Mouse (Mus musculus) testis, adult 2 months (tissue): Measurements from ENCODE around the gene Xbp1. TPM values are rescaled to one million over a fixed set of nuclear protein-coding genes. Genes with fewer than 3 reads are reported as not detected.

Experiments
- H3K27ac ChIP-seq: fragments of 200-500 bp; 2 replicates; pipeline ENCODE4 v1.5.1; 2012; ENCODE audit warnings: low read depth, low read length; ENCODE audit not compliant: control insufficient read depth, insufficient read depth
- H3K27me3 ChIP-seq: fragments of 200-500 bp; 2 replicates; pipeline ENCODE4 v1.6.1; 2012; ENCODE audit warnings: mild to moderate bottlenecking, low read length, moderate library complexity; ENCODE audit not compliant: control insufficient read depth, insufficient read depth
- H3K36me3 ChIP-seq: fragments of 200-500 bp; 2 replicates; pipeline ENCODE4 v1.6.1; 2012; ENCODE audit warnings: mild to moderate bottlenecking, low read length; ENCODE audit not compliant: control insufficient read depth, insufficient read depth
- H3K4me1 ChIP-seq: fragments of 200-500 bp; 2 replicates; pipeline ENCODE4 v1.6.1; 2012; ENCODE audit warnings: low read length; ENCODE audit not compliant: control insufficient read depth, insufficient read depth
- H3K4me3 ChIP-seq: fragments of 200-500 bp; 2 replicates; pipeline ENCODE4 v1.5.1; 2012; ENCODE audit warnings: low read depth, mild to moderate bottlenecking, low read length, moderate library complexity, mixed read lengths; ENCODE audit not compliant: control insufficient read depth
- CTCF ChIP-seq: fragments of 200-500 bp; IDR thresholded peaks from 2 replicates; pipeline ENCODE4 v1.5.1; 2012; ENCODE audit warnings: low read depth, mild to moderate bottlenecking, inconsistent platforms, low read length, moderate library complexity; ENCODE audit not compliant: control insufficient read depth, insufficient read depth, insufficient replicate concordance
- POLR2A ChIP-seq: fragments of 200-500 bp; IDR thresholded peaks from 2 replicates; pipeline ENCODE4 v1.6.1; 2012; ENCODE audit warnings: low read depth, mild to moderate bottlenecking, inconsistent platforms, low read length, moderate library complexity; ENCODE audit not compliant: control insufficient read depth
- polyA plus RNA-seq: library from polyadenylated mRNA; depleted of rRNA; stranded (reverse); fragments of >200 nt; gene quantifications from 2 replicates; pipeline ENCODE4 v1.2.3, GENCODE M21; 2012

Gene Xbp1
- polyA plus RNA-seq, 1 experiment: 9.0 TPM

DNA sequence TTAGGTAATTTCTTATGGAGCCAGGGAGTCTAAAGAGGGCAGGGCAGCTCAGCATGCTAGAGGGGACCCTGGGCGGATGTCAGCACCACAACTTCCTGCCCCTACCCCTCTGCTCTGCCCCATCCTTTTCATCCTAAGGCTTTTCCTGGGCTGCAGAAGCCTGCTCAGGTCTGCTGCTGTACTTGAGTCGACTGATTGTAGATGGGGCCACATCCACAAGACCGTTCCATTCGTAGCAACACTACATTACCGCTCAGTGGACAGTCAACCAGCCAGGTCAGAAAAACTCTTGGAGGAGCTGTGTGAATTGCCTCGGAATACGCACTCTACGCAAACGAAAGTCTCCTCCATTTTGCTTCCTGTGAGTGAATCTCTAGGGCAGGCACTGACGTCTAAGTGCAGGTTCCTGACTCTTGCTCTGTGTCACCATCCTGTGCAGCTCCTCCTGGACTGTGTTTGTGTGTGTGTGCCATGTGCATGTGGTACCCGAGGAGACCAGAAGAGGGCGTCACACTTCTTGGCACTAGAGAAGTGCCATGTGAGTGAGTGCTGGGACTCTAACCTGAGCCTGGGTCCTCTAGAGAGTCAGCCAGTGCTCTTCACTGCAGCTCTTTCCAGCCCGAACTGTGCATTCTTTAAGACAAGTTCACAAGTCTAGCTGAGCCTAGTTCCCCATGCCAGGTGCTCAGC lies 23.8 kb upstream of the Xbp1 start:
- no peak overlapping the region for H3K4me3 ChIP-seq

DNA sequence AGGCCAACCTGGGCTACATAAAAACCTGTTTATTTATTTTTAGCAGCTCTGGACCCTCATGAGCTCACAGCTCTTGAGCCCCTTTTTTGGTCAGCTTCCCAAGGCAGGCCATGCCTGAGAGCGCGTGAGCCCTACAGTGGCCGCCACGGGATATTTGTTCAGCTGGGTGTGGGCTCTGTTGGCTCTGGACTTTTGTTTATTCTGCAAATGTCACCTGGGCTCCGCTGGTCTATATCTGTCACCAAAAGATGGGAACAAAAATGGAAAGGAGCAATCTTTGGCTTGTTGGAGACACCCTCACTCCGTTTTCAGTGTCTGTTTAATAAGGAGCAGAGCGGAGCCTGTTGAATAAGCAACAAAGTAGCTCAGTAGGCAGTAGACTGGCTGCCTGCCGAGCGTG lies 22.0 kb upstream of the Xbp1 start:
- Histone ChIP-seq H3K4me1 (no peaks in the 10 kb centered on the region), H3K36me3 (no peaks in the 10 kb centered on the region), H3K27ac (no peak overlapping the region), H3K4me3 (no peak overlapping the region), H3K27me3 (no peaks in the 10 kb centered on the region)
- no peak for TF ChIP-seq CTCF
- no peak for TF ChIP-seq POLR2A

More for the DNA sequence above, 23.8 kb upstream of the Xbp1 start:
- Histone ChIP-seq H3K27me3 (no peaks in the 10 kb centered on the region), H3K36me3 (no peaks in the 10 kb centered on the region), H3K4me1 (no peaks in the 10 kb centered on the region), H3K27ac (no peak overlapping the region)
- TF ChIP-seq POLR2A: no peak
- peak; percentile 54; the same call in 1 of the 2 replicates for TF ChIP-seq CTCF

DNA sequence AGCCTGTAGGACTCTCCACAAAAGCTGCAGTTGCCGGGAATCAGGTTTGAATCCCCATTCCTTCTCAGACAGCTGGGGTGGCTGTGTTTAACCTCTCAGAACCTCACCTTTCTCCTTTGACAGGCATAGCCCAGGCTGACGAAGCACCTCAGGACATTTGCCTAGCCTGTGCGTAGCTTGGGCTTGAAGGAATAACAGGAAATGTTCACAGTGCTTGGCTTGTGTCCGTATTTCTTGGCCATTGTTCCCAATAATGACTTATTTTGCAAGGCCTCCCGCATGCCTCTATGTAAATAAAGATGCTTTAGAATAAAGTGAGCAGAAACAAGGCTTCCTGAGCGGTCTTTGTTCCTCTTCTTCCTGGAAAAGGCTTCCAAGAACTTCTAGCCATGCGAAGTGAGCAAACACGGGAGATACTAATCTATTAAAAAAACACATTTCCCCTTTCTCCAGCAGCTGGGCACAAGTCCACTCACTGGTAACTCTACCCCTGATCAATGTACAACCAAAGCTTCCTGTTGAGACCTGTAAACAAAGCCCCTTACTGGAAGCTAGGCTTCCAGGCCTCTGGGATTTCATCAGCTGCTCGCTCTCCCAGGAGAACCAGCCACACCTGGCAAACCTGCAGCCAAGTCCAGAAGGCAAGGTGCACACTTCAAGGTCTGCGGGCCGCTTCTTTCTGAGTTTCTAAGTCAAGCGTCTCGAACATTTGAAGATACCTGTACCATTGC lies 21.4 kb upstream of the Xbp1 start:
- no peaks in the 10 kb centered on the region for H3K36me3 ChIP-seq
- no peaks in the 10 kb centered on the region for H3K27me3 ChIP-seq
- H3K4me3 ChIP-seq: no peak overlapping the region
- TF ChIP-seq POLR2A: no peak
- TF ChIP-seq CTCF: no peak
- H3K4me1 ChIP-seq: no peaks in the 10 kb centered on the region
- no peak overlapping the region for H3K27ac ChIP-seq

- no peaks in the 10 kb centered on the region for H3K27me3 ChIP-seq
- TF ChIP-seq POLR2A (no peak), CTCF (no peak)
- no peaks in the 10 kb centered on the region for H3K36me3 ChIP-seq
- H3K27ac ChIP-seq: no peak overlapping the region
- no peak overlapping the region for H3K4me3 ChIP-seq
- H3K4me1 ChIP-seq: no peaks in the 10 kb centered on the region
These were observed 20.4 kb upstream of the Xbp1 start for GRCm38 (mm10) chr11:5499961-5500644.

DNA sequence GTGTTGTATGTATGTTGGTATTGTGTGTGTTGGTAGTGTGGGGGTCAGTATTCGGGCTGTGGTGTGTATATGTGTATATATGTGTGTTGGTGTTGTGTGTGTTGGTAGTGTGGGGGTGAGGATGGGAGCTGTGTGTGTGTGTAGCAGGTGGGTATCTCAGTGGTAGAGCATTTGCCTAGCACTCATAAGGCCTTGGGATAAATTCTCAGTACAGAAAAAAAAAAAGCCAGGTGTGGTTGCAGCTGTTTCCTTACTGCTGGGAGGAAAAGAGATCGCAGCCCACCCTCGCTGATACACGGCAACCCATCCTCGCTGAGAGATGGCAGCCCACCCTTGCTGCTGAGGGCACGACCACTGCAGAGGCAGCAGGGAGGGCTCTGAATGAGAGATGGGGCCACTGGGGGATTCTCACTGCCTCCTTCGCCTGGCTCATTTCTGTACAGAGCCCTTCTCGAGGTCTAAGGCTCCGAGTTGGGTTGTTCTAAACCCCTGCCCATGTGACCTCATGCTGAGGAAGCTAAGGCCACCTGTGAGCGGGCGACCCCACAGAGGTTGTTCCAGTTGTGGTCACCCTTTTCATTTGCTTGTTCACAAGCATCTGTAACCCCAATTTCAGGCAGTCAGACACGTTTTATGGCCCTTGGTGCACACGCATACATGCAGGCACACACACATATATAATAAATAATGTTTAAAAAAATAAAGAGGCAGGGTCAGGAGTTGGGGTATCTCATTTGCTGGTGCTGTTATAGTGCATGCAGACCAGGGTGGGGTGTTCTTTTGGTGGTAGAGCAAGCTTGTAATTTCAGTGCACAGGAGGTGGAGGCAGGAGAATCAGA lies 19.3 kb upstream of the Xbp1 start:
- TF ChIP-seq CTCF: no peak
- TF ChIP-seq POLR2A: no peak
- no peaks in the 10 kb centered on the region for H3K27me3 ChIP-seq
- H3K27ac ChIP-seq: no peak overlapping the region

DNA sequence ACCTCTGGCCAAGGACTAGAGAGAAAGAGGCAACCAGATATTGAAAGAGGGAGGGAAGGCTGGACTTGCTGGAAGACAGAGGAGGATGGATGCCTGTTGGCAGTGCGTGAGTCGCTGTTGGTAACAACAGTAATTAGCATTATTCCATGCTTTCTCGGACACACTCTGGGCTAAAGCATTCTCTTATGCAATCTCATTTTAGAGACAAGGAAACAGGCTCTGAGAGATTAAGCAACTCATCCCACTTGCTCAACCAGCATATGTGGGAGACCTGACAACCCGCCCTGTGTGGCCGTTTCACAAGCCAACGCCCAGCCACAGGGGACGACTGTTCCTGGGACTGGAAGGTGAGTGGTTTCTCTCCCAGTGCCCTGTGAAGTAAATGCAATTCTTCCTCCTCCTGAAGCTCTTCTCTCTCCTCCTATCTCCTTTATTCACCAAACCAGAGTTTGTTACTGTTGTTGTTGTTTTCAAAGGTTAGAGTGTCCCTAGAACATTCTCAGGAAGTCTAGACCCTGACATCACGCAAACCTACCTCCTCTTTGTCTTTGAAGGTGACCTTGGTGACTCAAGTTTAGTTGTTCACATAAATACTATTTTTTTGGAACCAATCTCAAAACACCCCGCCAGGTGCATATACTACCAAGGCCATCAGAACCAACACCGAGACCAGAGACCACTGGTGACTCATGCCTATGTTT lies 18.0 kb upstream of the Xbp1 start:
- no peaks in the 10 kb centered on the region for H3K27me3 ChIP-seq
- no peak overlapping the region for H3K27ac ChIP-seq
- no peak for TF ChIP-seq POLR2A
- TF ChIP-seq CTCF: no peak
- H3K4me1 ChIP-seq: peaks cover 5% of the 10 kb centered on the region
- H3K4me3 ChIP-seq: no peak overlapping the region
- H3K36me3 ChIP-seq: no peaks in the 10 kb centered on the region

More for the DNA sequence above, 19.3 kb upstream of the Xbp1 start:
- Histone ChIP-seq H3K36me3 (no peaks in the 10 kb centered on the region), H3K4me1 (peaks cover 5% of the 10 kb centered on the region), H3K4me3 (no peak overlapping the region)
